Mouse (Mus musculus) stomach, postnatal 0 days (tissue): ENCODE data around the gene Noc4l. TPM values are rescaled to one million over a fixed set of nuclear protein-coding genes. Genes with fewer than 3 reads are reported as not detected.

Experiments
- ATAC-seq: fragments of 200-750 bp; cut with Nextera tagmentation; 2 replicates; pipeline ENCODE4 v1.8.0; 2017; ENCODE audit not compliant: low FRiP score, low TSS enrichment
- DNase-seq: peaks from one replicate; pipeline ENCODE4 v3.0.0-alpha.2; 2016; ENCODE audit warnings: low spot score
- H3K27ac ChIP-seq: fragments of 300-500 bp; sonication (generic); replicated peaks from 2 replicates; pipeline ENCODE4 v1.5.1; 2014; ENCODE audit warnings: mild to moderate bottlenecking, control low read depth
- H3K27me3 ChIP-seq: fragments of 300-500 bp; sonication (generic); 2 replicates; pipeline ENCODE4 v1.6.1; 2014; ENCODE audit warnings: low read length; ENCODE audit not compliant: control insufficient read depth, insufficient read depth
- H3K36me3 ChIP-seq: fragments of 300-500 bp; sonication (generic); 2 replicates; pipeline ENCODE4 v1.6.1; 2014; ENCODE audit warnings: low read length, mixed read lengths; ENCODE audit not compliant: control insufficient read depth, insufficient read depth
- H3K4me1 ChIP-seq: fragments of 300-500 bp; sonication (generic); replicated peaks from 2 replicates; pipeline ENCODE4 v1.6.1; 2014; ENCODE audit warnings: antibody characterized with exemption; ENCODE audit not compliant: control insufficient read depth, insufficient read depth
- H3K4me2 ChIP-seq: fragments of 300-500 bp; sonication (generic); replicated peaks from 2 replicates; pipeline ENCODE4 v1.6.1; 2014; ENCODE audit warnings: low read depth, mild to moderate bottlenecking, control low read depth, moderate library complexity
- H3K4me3 ChIP-seq: fragments of 300-500 bp; sonication (generic); 2 replicates; pipeline ENCODE4 v1.5.1; 2014; ENCODE audit warnings: low read depth, low read length, control low read depth
- H3K9ac ChIP-seq: fragments of 300-500 bp; sonication (generic); 2 replicates; pipeline ENCODE4 v1.6.1; 2014; ENCODE audit warnings: mild to moderate bottlenecking, low read length, control low read depth, mixed read lengths
- H3K9me3 ChIP-seq: fragments of 300-500 bp; sonication (generic); 2 replicates; pipeline ENCODE4 v1.6.1; 2016; ENCODE audit warnings: low read length; ENCODE audit not compliant: control insufficient read depth
- CTCF ChIP-seq: IDR thresholded peaks from 2 replicates; pipeline ENCODE4 v1.5.1; 2016; ENCODE audit warnings: antibody characterized with exemption, low read depth, mild to moderate bottlenecking, moderate library complexity
- EP300 ChIP-seq: optimal IDR thresholded peaks from 2 replicates; pipeline ENCODE3; 2016; ENCODE audit warnings: antibody characterized with exemption
- WGBS: fragments of 180-500 bp; shearing (Covaris S2); extraction: QIAGEN DNeasy Blood & Tissue Kit; methylation state at CpG from one replicate; pipeline ENCODE4 v1.1.7; 2014; 5-methylcytosine and 5-hydroxymethylcytosine counted together
- polyA plus RNA-seq: library from polyadenylated mRNA; unstranded; fragments of >200 nt; fragmentation: Nextera tagmentation; extraction: Ambion mirVana; gene quantifications from 2 replicates; pipeline ENCODE4 v1.2.1, GENCODE M21; 2015

The Noc4l gene
- polyA plus RNA-seq, 1 experiment from 2014 or later, result 24.1 TPM

GRCm38 (mm10) chr5:110664041-110664440 is 10.8 kb upstream of the Noc4l start:
- Histone ChIP-seq H3K9ac (no peak overlapping the region), H3K4me2 (no peak overlapping the region), H3K4me3 (no peak overlapping the region), H3K27me3 (no peaks in the 10 kb centered on the region), H3K9me3 (no peaks in the 10 kb centered on the region), H3K27ac (no peak overlapping the region), H3K4me1 (no peaks in the 10 kb centered on the region), H3K36me3 (peaks cover 39% of the 10 kb centered on the region)
- ATAC-seq, result no peak
- no peak for TF ChIP-seq CTCF
- no peak for TF ChIP-seq EP300
- WGBS, result 90% methylated on average over 2 of the region's 2 CpGs
- DNase-seq, result no peak

DNA sequence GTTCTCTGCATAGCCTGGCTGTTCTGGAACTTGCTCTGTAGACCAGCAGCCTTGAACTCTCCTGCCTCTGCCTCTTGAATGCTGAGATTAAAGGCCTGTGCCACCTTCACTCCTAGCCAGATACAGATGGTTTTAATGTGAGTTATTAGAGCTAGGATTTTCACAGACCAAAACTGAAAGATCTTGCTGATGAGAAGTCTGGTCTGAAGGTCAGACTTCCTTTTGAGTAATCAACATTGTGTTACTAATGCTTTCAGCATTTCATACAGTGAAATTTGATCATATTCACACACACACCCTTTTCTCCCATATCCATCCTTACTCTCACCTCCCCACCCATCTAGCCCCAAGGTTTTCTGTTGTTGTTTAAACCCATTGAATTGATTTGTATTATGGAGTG is 6.5 kb upstream of the Noc4l start:
- Histone ChIP-seq H3K36me3 (peaks cover 35% of the 10 kb centered on the region), H3K9me3 (no peaks in the 10 kb centered on the region), H3K9ac (no peak overlapping the region), H3K27me3 (no peaks in the 10 kb centered on the region), H3K27ac (no peak overlapping the region), H3K4me3 (no peak overlapping the region), H3K4me1 (no peaks in the 10 kb centered on the region), H3K4me2 (no peak overlapping the region)
- TF ChIP-seq CTCF, result no peak
- no peak for TF ChIP-seq EP300
- ATAC-seq, result no peak
- no peak for DNase-seq

DNA sequence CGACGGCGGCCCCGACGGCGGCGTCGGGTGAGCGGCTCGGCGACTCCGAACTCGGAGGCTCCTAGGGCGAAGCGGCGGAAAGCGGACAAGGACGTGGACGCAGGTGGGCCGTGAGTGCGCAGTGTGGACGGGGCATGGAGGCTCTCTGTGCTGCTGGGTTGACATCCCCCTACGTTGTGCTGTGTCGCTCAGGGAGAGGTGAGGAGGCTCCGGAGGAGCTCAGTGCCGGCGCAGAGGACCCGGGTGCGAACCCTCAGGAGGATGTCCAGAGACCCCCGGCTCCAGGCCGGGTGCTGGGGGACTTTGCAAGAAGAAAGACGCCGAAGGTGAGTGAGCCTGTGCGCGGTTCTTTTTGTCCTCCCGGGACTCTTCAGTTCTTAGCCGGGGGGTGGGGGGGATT is 469 bp upstream of the Noc4l start:
- Histone ChIP-seq H3K36me3 (peaks cover 30% of the 10 kb centered on the region), H3K9ac (peak overlapping the region; percentile 92), H3K9me3 (no peaks in the 10 kb centered on the region), H3K27me3 (no peaks in the 10 kb centered on the region), H3K27ac (0 out of 2 replicates have a peak overlapping the region, but pooled peaks have one; percentile 45), H3K4me3 (peak overlapping the region; percentile 99), H3K4me1 (0 out of 2 replicates have a peak, but pooled peaks cover 2% of the 10 kb centered on the region), H3K4me2 (peak overlapping the region; percentile 98)
- no peak for TF ChIP-seq CTCF
- no peak for TF ChIP-seq EP300
- DNase-seq (no peak), ATAC-seq (peak; percentile 19; the same call in 1 of the 2 replicates)
- 1% methylated on average over 32 of the region's 37 CpGs for WGBS

DNA sequence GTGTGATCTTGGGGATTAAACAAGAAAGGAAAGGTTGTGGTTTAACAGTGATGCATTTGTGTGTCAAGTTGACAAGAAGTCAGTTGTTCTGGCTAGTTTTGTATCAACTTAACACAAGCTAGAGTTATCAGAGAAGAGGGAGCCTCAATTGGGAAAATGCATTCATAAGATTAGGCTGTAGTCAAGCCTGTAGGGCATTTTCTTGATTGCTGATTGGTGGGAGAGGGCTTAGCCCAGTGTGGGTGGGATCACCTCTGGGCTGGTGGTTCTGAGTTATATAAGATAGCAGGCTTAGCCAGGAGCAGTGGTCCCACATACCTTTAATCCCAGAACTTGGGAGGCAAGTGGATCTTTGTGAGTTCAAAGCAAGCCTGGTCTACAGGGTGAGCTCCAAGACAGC is 6.8 kb downstream of the Noc4l start:
- TF ChIP-seq CTCF (no peak), EP300 (no peak)
- Histone ChIP-seq H3K27me3 (no peaks in the 10 kb centered on the region), H3K4me1 (no peaks in the 10 kb centered on the region), H3K9me3 (no peaks in the 10 kb centered on the region), H3K4me3 (no peak overlapping the region), H3K9ac (no peak overlapping the region), H3K27ac (no peak overlapping the region), H3K4me2 (no peak overlapping the region), H3K36me3 (peaks cover 15% of the 10 kb centered on the region)
- ATAC-seq (no peak), DNase-seq (no peak)

- TF ChIP-seq EP300 (no peak), CTCF (peak; percentile 90)
- peak; percentile 69 for DNase-seq
Observed at GRCm38 (mm10) chr5:110639459-110639858, 13.8 kb downstream of the Noc4l start.

DNA sequence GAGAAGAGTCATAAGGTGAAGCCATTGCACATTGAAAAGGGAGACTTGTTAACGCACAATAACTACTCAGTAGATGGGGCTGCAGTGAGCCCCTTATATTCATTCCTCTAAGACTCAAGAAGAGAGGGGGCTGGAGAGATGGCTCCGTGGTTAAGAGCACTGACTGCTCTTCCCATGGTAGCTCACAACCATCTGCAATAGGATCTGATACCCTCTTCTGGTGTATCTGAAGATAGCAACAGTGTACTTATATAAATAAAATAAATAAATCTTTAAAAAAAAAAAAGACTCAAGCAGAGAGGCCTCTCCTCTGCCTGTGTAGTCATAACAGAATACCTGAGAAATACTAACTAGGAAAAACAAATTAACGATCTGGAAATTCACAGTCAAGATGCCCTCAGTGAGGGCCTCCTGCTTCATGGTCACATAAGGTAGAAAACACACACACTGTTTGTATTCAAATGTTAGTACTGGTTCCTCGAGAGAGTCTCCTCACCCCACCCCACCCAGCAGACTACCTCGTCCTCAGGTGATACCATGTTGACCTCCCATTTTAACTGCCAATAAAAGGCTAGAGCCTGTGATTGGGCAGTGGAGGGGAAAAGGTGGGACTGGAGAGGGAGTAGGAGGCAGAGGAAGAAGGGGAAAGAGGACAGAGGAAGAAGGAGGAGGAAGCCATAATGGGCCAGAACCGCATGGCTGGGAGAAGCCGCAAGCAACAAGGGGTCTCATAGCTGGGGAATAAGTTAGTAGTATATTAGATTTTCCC is 14.7 kb downstream of the Noc4l start:
- DNase-seq, result no peak
- Histone ChIP-seq H3K36me3 (no peaks in the 10 kb centered on the region), H3K4me2 (no peak overlapping the region), H3K9me3 (no peaks in the 10 kb centered on the region), H3K27ac (no peak overlapping the region), H3K27me3 (no peaks in the 10 kb centered on the region), H3K9ac (no peak overlapping the region), H3K4me3 (no peak overlapping the region), H3K4me1 (no peaks in the 10 kb centered on the region)
- WGBS, result 69% methylated on average over 7 of the region's 7 CpGs
- TF ChIP-seq EP300 (no peak), CTCF (no peak)
- ATAC-seq, result no peak

More at GRCm38 (mm10) chr5:110639459-110639858, 13.8 kb downstream of the Noc4l start:
- H3K27me3 ChIP-seq, result no peaks in the 10 kb centered on the region
- no peak overlapping the region for H3K4me3 ChIP-seq
- WGBS, result 22% methylated on average over 12 of the region's 12 CpGs
- no peak for ATAC-seq
- no peak overlapping the region for H3K27ac ChIP-seq
- no peaks in the 10 kb centered on the region for H3K4me1 ChIP-seq
- no peak overlapping the region for H3K9ac ChIP-seq
- no peaks in the 10 kb centered on the region for H3K9me3 ChIP-seq
- H3K36me3 ChIP-seq, result no peaks in the 10 kb centered on the region
- peak overlapping the region; percentile 47 for H3K4me2 ChIP-seq
